In the genomic region with DNA sequence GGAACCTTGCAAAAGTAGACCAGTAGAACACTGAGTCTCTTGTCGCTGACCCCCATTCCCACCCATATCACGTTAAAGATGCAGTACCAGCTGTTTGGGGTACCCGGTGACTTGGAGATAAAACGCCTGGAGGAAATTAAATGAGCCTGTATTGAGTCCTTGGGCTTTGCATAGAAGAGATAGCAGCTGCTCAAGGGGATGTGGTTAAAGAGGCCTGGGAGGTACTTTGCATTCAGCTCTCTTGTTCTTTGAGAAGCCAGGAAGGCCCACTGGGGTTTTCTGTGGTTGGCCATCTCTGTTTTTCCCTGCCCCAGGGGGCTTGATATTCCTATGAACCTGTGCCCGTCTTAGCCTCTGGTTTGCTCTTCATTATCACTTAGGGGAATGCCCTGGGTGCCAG, we compare ENCODE assay signal across 1 mouse cellular context.
A peak's percentile ranks its signal among the peaks of the same experiment; 100 is the strongest.
TF ChIP-seq lines count a peak whose summit lies in the region.

No protein-coding gene starts in this region.

TF ChIP-seq in CH12.LX, 34 proteins besides CTCF, POLR2A, EP300 and RAD21 (continued from another document):
- TF ChIP-seq MYC (IDR thresholded peaks at IDR 0.05; ENCODE audit: low read depth, low read length) (no peak), CHD2 (IDR thresholded peaks at IDR 0.05; ENCODE audit: low read length) (peak; percentile 90), ZNF384 (IDR thresholded peaks at IDR 0.05; ENCODE audit: low read depth, low read length) (peak; percentile 78; the same call in 1 of the 2 replicates), GABPA (IDR thresholded peaks at IDR 0.05; ENCODE audit: insufficient replicate concordance, low read depth, low read length) (no peak), UBTF (IDR thresholded peaks at IDR 0.05; ENCODE audit: low read depth, low read length) (no peak), SIN3A (IDR thresholded peaks at IDR 0.05; ENCODE audit: low read length) (peak; percentile 26; the same call in 1 of the 2 replicates), ZMIZ1 (IDR thresholded peaks at IDR 0.05; ENCODE audit: low read depth, low read length) (no peak), SMC3 (IDR thresholded peaks at IDR 0.05; ENCODE audit: low read depth, low read length) (no peak; the same call in 1 of the 2 replicates), ETS1 (conservative IDR thresholded peaks at IDR 0.05; ENCODE audit: low read depth, low read length) (peak; percentile 97), PAX5 (IDR thresholded peaks at IDR 0.05; ENCODE audit: low read length) (no peak), IRF4 (IDR thresholded peaks at IDR 0.05; ENCODE audit: low read depth, low read length) (peak; percentile 93), NELFE (IDR thresholded peaks at IDR 0.05; ENCODE audit: low read depth, low read length) (no peak), CHD1 (IDR thresholded peaks at IDR 0.05; ENCODE audit: low read depth, low read length) (no peak), MXI1 (IDR thresholded peaks at IDR 0.05; ENCODE audit: low read depth, low read length) (no peak), MAZ (IDR thresholded peaks at IDR 0.05; ENCODE audit: low read depth, low read length) (peak; percentile 85; the same call in 1 of the 2 replicates), NRF1 (IDR thresholded peaks at IDR 0.05; ENCODE audit: low read depth, low read length) (no peak), ELF1 (IDR thresholded peaks at IDR 0.05; ENCODE audit: low read depth, low read length) (no peak; the same call in 1 of the 2 replicates), KAT2A (IDR thresholded peaks at IDR 0.05; ENCODE audit: insufficient replicate concordance, low read length) (0 out of 2 replicates have a peak, but pooled peaks have one; percentile 79), ZC3H11A (IDR thresholded peaks at IDR 0.05; ENCODE audit: low read depth, low read length) (no peak), MAFK (IDR thresholded peaks at IDR 0.05; ENCODE audit: insufficient replicate concordance, low read length) (peak; percentile 70; the same call in 1 of the 2 replicates), E2F4 (IDR thresholded peaks at IDR 0.05; ENCODE audit: insufficient replicate concordance, low read depth, low read length) (no peak), TBP (conservative IDR thresholded peaks at IDR 0.05; ENCODE audit: low read depth, low read length) (0 out of 2 replicates have a peak, but pooled peaks have one; percentile 32), JUND (conservative IDR thresholded peaks at IDR 0.05; ENCODE audit: low read depth, low read length) (no peak), BHLHE40 (IDR thresholded peaks at IDR 0.05; ENCODE audit: low read depth, low read length) (peak; percentile 84), MEF2A (IDR thresholded peaks at IDR 0.05; ENCODE audit: borderline replicate concordance, low read depth, low read length) (peak; percentile 97), RCOR1 (conservative IDR thresholded peaks at IDR 0.05; ENCODE audit: low read depth, low read length) (0 out of 2 replicates have a peak, but pooled peaks have one; percentile 51)
